Mouse (Mus musculus) c-Kit-negative CD71-positive TER-119-positive erythroid progenitor cells, embryonic 14.5 days (primary cell): ENCODE results near the gene Zfp768.
"Not testable (repeated sequence)": the region's sequence is repeated elsewhere in the genome, so short reads cannot be mapped to it uniquely, and the experiment has no call there.

Source experiments
- DNase-seq: peaks from one replicate; pipeline ENCODE4 v3.0.0-alpha.2; 2013; ENCODE audit warnings: low read depth, low spot score

Zfp768 gene

DNA sequence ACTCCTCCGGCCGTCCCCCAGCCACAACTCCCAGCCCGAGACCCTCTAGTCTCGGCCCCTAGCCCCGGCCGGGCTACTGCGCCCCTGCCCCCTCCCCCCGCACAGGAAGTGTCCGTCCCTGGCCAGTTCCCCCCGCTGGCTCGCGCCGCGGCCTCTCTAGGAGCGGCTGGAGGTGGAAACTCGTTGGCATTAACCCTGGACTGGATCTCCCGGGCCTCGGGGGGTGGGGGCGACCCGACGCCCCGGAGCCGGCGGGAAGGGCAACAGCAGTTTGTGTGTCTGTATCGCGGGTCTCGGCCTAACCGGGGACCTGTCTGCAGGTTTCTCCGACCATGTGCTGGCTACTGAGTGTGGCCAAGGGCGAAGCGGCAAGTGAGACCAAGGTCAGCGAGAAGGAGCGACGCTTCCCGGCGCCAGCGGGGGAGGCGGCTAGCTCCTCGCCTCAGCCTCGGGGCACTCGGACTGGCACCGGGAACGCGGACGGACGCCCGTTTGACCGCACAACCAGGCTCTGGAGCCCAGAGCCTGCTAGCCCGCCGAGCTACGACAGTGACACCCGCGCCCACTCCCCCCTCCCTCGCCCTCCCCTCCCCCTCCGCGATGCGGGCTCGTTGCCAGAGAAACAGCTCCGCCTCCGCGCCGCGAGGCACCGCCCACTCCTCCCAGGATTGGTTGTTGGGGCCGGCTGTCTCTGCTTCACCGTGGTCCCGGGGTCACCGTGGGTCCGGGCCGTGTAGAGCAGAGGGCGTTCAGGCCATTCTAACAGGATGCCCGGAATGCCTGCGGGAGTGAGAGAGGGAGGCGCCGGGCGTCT lies at the start of gene Zfp768:
Gene Zfp768 (minus strand): TSS at position 78 of the 814 bp plus-strand sequence.
- peak; percentile 59 for DNase-seq

DNA sequence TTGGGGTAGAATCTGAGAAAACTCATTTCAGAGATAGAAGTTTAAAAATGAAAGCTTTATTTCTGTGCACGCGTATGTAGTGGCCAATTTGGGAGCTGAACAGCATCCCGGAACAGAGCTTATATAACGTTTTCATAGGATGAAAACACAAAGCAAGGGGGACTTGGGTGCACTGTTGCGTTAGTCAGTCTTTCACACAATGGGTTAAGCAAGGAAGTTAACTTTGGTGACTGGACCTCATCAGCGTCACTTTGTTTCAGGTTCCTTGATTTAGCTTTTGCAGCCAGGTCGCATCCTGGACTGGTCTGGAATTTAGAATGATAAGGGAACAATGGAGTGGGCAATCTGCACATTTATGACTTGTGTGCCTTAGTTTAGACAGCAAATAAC lies 48.5 kb upstream of the Zfp768 start:
- DNase-seq: no peak

DNA sequence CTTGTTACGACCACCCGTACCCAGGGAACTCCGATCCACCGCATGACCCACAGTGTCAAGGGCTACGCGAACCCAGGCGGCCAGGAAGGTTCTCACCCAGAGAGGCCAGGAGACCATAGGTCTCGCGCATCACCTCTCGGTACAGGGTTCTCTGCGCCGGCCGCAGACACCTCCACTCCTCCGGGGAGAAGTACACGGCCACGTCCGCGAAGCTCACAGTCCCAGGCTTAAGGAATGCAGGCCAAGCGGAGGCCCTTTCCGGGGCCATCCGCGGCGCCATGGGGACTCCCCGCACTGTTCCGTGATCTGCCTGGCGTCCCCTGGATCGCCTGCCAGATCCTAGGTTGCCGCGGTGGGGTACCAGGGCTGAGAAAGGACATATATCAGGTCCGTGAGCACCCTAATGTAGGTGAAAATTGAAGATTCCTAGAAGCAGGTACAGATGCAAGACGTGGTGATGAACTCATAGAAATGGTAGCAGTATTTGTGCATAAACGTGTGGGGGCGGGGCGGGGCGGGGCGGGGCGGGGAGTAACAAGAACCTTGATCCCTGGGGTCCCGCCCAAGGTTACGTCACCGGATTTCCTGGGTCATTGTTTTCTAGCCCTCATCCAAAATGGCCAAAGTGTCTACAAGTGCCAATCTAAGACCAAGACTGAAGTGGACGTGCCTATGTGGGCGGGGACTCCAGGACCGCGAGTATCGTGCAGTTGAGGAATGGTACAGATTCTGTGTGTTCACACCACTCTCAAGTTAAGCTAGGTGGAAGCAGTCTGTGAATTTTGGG lies 48.0 kb upstream of the Zfp768 start, which contains the start of gene E430018J23Rik:
Gene E430018J23Rik (minus strand): TSS at position 473 of the 787 bp plus-strand sequence.
- DNase-seq: peak; percentile 72

DNA sequence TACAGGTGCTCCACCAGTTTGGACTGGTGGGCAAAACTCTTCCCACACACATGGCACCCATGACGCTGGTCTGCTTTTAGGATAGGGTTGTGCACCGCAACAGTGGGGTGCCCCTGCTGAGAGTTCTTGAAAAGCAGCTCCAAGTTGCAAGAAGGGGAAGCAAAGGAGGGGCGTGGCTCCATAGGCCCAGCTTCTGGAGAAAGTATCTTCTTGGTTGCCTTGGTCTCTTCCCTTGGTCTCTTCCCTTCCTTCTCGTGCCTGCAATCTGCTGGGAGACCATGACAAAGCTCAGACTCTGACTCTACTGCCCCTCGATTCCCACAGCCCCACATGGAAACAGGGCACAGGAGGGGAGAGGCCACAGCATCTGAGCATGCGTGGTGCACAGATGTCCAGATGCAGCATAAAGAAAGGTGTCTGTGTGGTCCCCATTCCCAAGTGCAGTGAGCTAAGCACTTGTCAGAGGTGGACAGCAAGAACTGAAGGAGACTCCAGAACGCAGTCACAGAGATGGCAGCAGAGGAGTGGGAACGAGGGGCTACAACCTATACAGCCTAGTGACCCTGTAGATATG lies 46.9 kb upstream of the Zfp768 start:
- DNase-seq: no peak

GRCm38 (mm10) chr7:127391538-127391937 lies 46.1 kb upstream of the Zfp768 start:
- no peak for DNase-seq

- DNase-seq: no peak
These were observed 44.9 kb upstream of the Zfp768 start for GRCm38 (mm10) chr7:127390306-127390705.

DNA sequence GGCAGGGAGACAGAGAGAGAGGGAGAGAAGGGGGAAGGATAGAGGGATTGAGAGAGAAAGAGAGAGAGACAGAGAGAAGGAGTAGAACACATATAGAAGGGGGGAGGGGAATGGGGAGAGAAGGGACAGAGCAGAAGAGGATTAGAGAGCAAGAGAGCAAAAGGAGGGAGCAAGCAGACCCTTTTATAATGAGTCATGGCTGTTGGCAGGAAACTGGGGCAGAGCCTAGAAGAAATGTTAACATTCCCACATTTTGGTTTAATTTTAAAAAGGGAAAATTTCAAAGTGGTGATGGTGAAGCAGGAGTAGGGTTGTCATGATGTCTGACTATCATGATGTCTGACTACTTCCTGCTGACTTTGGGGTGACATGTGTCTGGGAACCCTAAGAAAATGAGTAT lies 42.8 kb upstream of the Zfp768 start:
- not testable (repeated sequence) for DNase-seq

DNA sequence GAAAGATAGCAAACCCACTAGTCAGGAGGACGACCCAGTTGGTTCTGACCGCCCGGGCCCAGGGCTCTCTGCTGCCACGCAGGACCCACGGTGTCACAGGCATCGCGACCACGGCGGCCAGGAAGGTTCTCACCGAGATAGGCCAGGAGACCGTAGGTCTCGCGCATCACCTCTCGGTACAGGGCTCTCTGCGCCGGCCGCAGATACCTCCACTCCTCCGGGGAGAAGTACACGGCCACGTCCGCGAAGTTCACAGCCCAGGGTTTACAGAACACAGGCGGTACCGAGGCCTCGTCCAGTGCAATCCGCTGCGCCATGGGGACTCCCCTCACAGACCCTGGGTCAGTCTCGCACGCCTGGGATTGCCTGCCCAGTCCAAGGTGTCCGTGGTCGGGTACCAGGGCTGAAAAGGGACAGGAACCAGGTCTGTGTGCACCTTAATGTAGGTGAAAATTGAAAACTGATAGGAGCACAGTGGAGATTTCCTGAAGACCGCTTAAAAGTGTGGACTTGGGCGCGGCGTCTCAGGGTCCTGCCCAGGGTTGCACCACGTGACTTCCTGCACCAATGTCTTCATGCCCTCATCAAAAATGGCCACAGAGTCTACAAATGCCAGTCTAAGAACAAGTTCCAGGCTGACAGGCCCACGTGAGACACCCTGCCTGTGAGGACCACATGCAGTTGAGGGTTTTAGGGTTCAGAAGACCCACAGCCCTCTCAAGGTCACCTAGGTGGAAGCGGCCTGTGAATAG lies 41.4 kb upstream of the Zfp768 start, which contains the start of gene 9130019O22Rik:
Gene 9130019O22Rik (minus strand): TSS at position 526 of the 752 bp plus-strand sequence.
- peak; percentile 84 for DNase-seq

GRCm38 (mm10) chr7:127385560-127385959 lies 40.2 kb upstream of the Zfp768 start:
- DNase-seq: not testable (repeated sequence)

GRCm38 (mm10) chr7:127378310-127378921 lies 33.0 kb upstream of the Zfp768 start:
- no peak for DNase-seq

GRCm38 (mm10) chr7:127375271-127376245 lies 30.2 kb upstream of the Zfp768 start, which contains the start of gene Zfp747:
Gene Zfp747, minus strand, starts transcription at chr7:127376050.
- peak; percentile 95 for DNase-seq

DNA sequence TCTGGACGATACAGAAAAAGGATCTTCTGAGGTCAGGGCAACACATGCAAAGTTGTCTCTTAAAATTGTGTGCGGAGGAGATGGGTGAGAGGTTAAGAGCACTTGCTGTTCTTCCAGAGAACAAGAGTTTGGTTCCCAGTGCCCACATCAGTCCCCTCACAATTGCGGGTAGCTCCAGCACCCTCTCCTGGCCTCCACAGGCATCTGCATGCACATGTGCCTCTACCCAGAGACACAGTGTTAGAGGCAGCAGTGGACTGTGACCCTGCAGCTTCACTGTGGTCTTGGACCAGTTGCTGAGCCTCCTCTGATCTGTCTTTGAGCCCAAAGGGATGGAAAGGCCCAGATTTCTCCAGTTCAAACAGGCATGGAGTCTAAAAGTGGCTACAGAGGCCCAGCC lies 26.5 kb upstream of the Zfp768 start:
- DNase-seq: not testable (repeated sequence)

GRCm38 (mm10) chr7:127371213-127371612 lies 25.8 kb upstream of the Zfp768 start:
- DNase-seq: no peak

GRCm38 (mm10) chr7:127366249-127366648 lies 20.9 kb upstream of the Zfp768 start:
- DNase-seq: no peak

DNA sequence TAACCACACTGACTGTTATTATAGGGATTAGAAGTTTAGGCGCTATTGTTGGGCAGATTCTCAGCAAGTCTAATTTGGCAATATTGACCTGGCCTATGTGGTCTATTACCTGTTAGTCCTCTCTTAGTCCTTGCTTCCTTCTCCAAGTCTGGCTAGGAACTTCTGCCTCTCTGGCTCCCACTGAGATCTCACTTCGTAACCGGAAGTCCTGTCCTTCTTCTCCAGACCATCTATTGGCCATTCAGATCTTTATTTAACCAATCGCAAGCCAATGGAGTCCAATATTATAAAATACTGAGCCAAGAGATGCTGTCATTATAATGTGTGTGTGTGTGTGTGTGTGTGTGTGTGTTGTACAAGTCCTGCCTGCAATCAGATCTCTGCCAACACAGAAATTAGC lies 18.8 kb upstream of the Zfp768 start:
- no peak for DNase-seq

- no peak for DNase-seq
These were observed 18.1 kb upstream of the Zfp768 start for GRCm38 (mm10) chr7:127363475-127363921.

GRCm38 (mm10) chr7:127362418-127362817 lies 17.0 kb upstream of the Zfp768 start:
- peak; percentile 56 for DNase-seq

DNA sequence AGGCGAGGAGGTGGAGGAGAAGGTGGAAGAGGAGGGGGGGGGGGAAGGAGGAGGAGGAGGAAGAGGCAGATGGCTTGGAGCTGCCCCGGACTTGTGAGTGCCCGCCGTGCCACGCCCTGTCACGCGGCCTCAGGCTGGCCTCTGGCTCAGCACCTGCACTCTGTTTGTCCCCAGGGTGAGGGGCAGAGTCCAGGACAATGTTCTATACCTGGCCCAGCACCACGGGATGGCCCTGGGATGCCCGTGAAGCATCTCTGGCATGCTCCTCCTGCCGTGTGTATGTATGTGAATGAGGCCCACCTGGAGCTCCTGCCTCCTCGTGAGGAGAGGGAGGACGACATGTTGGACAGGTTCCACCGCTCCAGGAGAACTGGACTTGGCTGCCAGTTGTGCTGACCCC lies 16.1 kb upstream of the Zfp768 start:
- no peak for DNase-seq

DNA sequence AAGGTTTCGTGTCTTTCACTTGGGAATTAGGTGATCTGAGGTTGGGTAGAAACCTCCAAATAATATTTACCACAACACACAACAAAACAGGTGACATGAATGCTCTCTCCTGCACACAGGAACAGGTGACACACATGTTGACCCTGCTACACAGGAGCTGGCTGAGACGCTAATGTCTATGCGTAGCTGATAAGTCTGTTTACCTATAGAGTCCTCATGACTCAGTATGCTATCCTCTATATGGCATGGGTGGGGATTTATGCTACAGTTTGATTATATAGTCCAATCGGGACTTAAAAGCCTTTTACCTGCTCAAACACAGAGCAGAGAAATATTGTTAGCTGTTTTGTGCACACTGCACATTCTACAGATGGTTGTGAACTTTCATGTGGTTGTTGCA lies 14.9 kb upstream of the Zfp768 start:
- no peak for DNase-seq

DNA sequence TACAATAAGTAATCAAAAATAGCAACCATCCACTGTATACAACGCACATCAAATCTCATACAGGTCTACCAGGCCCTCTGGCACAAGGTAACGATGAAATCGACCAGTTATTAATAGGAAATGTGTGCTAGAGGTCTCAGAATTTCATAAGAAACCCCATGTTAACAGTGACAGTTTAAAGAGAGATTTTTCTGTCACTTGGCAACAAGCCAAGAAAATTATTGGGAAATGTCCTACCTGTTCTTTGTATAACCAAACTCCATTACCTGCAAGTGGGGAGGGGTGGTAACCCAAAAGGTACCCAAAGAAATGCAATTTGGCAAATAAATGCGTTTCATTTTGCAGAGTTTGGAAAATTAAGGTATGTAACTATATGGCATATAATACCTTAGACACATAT lies 13.1 kb upstream of the Zfp768 start:
- DNase-seq: no peak
